Mouse (Mus musculus): ENCODE measurements at regions not wholly inside any gene's neighbourhood (a gene's known extent, or its start where the extent isn't known, plus 50 kb on each side); places are given as distances from the start of the nearest gene placed in this dataset.

- TF ChIP-seq POLR2A (IDR thresholded peaks at IDR 0.05; ENCODE audit: borderline replicate concordance, insufficient read depth, low read length) (no peak), CTCF (IDR thresholded peaks at IDR 0.05; ENCODE audit: borderline replicate concordance, insufficient read depth, low read depth, low read length) (no peak)
Observed at GRCm38 (mm10) chr16:87292826-87293225, 61.2 kb upstream of the N6amt1 start.
